Mouse (Mus musculus): Measurements from ENCODE around the gene Ciao2b. TPM values are rescaled to one million over a fixed set of nuclear protein-coding genes. Genes with fewer than 3 reads are reported as not detected.

Ciao2b gene
- polyA plus RNA-seq, 1 experiment: 69.5 TPM

Other genes with a start within 250 kb of the Ciao2b start
- 31.4 and 32.1 TPM in 2 replicates for gene Cmtm4, start 246.2 kb downstream of the Ciao2b start, polyA plus RNA-seq (2012; rRNA removed)
- gene Dync1li2, start 198.9 kb downstream of the Ciao2b start, polyA plus RNA-seq (2012; rRNA removed): 79.6 and 85.8 TPM in 2 replicates
- gene Terb1, start 132.1 kb downstream of the Ciao2b start, polyA plus RNA-seq (2012; rRNA removed): 0.47 and 0.54 TPM in 2 replicates
- gene Nae1, start 107.3 kb downstream of the Ciao2b start, polyA plus RNA-seq (2012; rRNA removed): 56.2 and 71.4 TPM in 2 replicates
- 3.5 and 4.7 TPM in 2 replicates for gene Car7, start 107.3 kb downstream of the Ciao2b start, polyA plus RNA-seq (2012; rRNA removed)
- 6.1 and 7.2 TPM in 2 replicates for gene Pdp2, start 50.5 kb downstream of the Ciao2b start, polyA plus RNA-seq (2012; rRNA removed)
- gene Cdh16, start 17.6 kb downstream of the Ciao2b start, polyA plus RNA-seq (2012; rRNA removed): not detected in 2 replicates
- gene Rrad, start 10.6 kb downstream of the Ciao2b start, polyA plus RNA-seq (2012; rRNA removed): 10.3 and 13.4 TPM in 2 replicates
- 0.09 and 0.11 TPM in 2 replicates for gene Ces2a, start 92.0 kb upstream of the Ciao2b start, polyA plus RNA-seq (2012; rRNA removed)
- 4.1 and 4.6 TPM in 2 replicates for gene Ces2b, start 189.6 kb upstream of the Ciao2b start, polyA plus RNA-seq (2012; rRNA removed)
- 0.22 and 0.41 TPM in 2 replicates for gene Ces2c, start 205.1 kb upstream of the Ciao2b start, polyA plus RNA-seq (2012; rRNA removed)

Data from urinary bladder, adult 2 months (tissue).